Mouse (Mus musculus) heart, adult 11 months (tissue): ENCODE measurements around the gene Rer1.

ENCODE experiments used
- DNase-seq: peaks from one replicate; pipeline ENCODE4 v3.0.0; 2022

Rer1 gene

DNA sequence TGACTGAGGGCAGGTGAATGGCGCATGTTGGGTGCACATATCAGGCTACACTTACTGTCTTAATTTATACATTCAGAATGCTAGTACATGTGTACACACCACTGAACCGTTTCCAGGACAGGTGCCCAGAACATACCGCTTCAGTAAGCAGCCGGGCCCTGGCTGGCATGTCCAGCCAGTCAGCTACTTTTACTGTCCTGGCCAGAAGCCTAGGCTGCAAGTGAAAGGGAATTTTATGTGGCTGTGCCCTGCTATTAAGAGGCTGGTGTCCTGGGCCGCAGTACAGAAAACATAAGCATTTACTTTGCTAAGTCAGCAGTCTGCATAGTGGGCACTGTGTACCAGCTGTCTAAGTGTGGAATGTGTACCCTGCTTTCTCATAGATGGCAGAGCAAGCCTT lies 15.3 kb downstream of the Rer1 start:
- DNase-seq, result no peak

DNA sequence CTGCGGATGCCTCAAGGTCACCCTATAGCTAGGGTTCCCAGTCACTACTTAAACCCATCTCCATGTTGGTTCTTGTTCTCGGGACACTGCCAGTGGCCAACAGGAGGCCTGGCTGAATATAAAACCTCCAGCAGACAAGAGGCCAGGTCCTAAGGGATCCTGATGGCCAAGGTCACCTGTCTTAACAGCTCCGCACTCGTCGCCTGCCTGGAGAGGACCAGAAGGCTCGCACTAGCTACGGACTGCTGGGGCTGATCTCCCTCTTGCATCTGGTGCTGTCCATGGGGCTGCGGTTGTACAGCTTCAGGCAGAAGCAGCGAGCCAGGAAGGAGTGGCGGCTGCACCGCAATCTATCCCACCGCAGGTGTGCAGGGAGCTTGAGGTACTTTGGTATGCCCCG lies 16.0 kb downstream of the Rer1 start:
- peak; percentile 94 for DNase-seq

DNA sequence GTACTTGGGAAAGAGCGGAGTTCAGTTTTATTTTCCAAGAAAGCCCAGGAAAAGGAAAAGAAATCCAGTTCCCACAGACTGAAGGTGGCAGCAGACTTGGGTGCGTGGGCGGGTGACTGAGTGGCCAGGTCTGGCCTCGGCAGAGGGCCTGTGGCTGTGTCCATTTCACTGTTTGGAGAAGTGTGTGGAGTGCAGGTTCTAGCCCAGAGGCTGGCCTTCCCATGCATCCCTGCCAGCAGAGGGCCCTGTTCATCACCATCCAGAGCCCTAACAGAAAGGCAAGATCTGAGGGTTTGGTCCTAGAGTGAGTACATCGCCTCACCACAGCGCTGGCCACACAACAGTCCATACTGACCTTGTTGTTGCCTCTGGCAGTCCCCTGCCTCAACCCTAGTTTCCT lies 17.0 kb downstream of the Rer1 start:
- DNase-seq, result no peak

- no peak for DNase-seq
These were observed 17.7 kb downstream of the Rer1 start for GRCm38 (mm10) chr4:155068357-155068972.

DNA sequence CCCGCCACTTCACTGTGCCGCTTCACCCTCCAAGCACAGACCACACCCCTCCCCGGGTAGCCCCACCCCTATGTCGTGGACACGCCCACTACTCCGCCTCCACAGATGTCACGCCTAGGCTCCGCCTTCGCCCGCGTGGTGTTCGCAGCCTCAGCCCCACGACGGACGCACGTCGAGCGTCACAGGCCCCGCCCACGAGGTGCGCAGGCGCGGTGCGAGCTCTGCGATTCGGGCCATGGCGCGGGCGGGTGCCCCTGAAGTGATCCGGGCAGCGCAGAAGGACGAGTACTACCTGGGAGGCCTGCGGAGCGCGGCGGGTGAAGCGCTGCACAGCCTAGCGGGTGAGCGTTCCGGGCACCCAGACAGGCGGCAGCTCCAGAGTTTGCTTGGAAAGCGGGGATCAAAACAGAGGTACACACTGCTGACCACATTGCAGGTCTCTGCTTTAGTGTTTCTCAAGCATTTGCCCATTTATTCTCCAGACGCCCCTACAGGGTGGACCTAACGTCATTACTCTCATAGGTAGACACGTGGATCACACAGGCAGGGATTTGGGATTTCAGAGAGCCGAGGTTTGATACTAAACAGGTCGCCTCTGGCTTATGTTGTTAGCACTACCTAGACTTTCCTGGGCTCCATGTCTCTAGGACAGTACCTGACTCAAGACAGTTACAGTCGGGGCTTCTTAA lies 19.2 kb downstream of the Rer1 start, which contains the start of gene Pex10:
Pex10 (plus strand) TSS at position 183 of the 689 bp plus-strand sequence.
- DNase-seq, result peak; percentile 100

- peak; percentile 98 for DNase-seq
These were observed 20.0 kb downstream of the Rer1 start for GRCm38 (mm10) chr4:155065970-155066833.

GRCm38 (mm10) chr4:155064474-155064873 lies 21.7 kb downstream of the Rer1 start:
- no peak for DNase-seq

- DNase-seq, result no peak
These were observed 22.3 kb downstream of the Rer1 start for GRCm38 (mm10) chr4:155063895-155064294.

- no peak for DNase-seq
These were observed 27.9 kb downstream of the Rer1 start for GRCm38 (mm10) chr4:155058325-155058724.

DNA sequence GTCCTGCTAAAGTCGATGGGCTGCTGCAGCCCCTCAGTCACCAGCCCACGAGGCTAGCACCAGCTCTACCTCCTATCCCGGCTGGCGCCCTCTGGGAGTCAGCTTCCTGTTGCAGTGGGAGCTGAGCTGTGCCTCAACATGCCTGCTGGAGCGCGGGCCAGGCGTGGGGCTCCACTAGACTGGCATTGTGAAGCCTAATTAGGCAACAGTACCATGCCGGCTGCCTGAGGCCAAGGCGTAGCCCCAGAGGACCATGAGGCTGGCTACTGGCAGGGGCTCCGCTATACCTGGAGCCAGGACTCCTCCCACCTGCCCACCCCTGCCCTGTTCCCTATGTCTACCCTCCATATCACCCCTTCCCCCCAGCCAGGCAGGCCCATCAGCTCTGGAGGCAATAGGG lies 29.5 kb downstream of the Rer1 start, which contains the start of gene Plch2:
Plch2 (minus strand) TSS at position 61 of the 400 bp plus-strand sequence.
- DNase-seq, result no peak

DNA sequence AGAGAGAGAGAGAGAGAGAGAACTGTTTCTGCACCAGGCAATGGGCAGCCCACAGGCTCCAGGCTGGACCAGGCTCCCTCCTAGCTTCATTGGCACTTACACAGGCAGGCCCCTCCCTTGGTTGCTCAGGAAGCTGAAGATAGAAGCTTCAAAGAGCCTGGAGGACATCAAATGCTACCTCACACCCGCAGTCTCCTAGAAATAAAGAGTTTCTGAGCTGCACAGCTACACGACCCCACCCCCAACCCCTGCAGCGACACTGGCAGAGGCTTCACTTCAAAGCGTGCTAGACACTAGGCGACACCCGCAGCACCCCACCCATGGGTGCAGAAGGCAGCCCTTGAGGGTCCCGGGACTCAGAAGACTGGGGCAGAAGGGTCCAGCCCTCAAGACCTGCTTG lies 36.1 kb downstream of the Rer1 start:
- no peak for DNase-seq

- no peak for DNase-seq
These were observed 39.5 kb downstream of the Rer1 start for GRCm38 (mm10) chr4:155046636-155047035.

GRCm38 (mm10) chr4:155043289-155043625 lies 42.9 kb downstream of the Rer1 start:
- DNase-seq, result no peak

- DNase-seq, result peak; percentile 84
These were observed 43.4 kb downstream of the Rer1 start for GRCm38 (mm10) chr4:155042606-155043288.

DNA sequence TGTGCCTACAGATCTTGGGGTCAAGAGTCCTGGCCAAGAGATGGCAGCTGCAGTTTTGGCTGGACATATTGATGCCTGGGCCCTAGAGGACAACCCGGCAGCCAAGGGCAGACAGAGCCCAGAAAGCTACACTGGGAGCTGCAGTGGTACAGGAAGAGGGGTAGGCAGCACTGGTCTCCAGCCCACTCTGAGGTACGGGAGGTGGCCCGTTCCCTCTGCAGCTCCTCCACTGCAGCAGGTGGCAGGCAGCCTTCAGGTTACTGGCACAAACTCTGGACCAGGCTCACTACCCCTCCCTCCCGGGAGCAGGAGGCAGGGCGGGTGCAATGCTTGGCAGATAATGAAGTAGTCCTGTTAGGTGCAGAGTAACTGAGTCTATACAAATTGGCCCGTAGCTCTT lies 45.5 kb downstream of the Rer1 start:
- peak; percentile 87 for DNase-seq

- peak; percentile 84 for DNase-seq
These were observed 46.0 kb downstream of the Rer1 start for GRCm38 (mm10) chr4:155040197-155040596.

DNA sequence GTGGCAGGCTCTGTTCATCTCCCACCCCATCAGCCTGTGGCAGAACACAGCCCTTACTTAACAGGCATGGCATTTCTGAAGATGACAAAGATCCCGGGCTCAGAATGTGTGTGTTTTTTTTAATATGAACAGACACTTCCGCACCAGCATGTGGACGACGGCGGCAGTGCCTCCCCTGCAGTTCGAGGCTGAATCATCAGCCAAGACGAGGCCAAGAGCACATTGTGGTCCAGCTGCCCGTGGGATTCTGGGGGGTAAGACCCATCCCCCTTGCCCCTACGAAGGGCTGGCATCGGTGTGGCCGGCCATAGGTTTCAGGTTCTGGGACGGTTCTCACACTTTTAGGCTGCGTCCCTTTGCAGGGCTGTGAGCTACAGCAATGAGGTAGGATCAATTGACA lies 51.4 kb downstream of the Rer1 start:
- peak; percentile 85 for DNase-seq

GRCm38 (mm10) chr4:155034202-155034601 lies 52.0 kb downstream of the Rer1 start:
- DNase-seq, result no peak

GRCm38 (mm10) chr4:155033115-155033514 lies 53.1 kb downstream of the Rer1 start:
- no peak for DNase-seq

DNA sequence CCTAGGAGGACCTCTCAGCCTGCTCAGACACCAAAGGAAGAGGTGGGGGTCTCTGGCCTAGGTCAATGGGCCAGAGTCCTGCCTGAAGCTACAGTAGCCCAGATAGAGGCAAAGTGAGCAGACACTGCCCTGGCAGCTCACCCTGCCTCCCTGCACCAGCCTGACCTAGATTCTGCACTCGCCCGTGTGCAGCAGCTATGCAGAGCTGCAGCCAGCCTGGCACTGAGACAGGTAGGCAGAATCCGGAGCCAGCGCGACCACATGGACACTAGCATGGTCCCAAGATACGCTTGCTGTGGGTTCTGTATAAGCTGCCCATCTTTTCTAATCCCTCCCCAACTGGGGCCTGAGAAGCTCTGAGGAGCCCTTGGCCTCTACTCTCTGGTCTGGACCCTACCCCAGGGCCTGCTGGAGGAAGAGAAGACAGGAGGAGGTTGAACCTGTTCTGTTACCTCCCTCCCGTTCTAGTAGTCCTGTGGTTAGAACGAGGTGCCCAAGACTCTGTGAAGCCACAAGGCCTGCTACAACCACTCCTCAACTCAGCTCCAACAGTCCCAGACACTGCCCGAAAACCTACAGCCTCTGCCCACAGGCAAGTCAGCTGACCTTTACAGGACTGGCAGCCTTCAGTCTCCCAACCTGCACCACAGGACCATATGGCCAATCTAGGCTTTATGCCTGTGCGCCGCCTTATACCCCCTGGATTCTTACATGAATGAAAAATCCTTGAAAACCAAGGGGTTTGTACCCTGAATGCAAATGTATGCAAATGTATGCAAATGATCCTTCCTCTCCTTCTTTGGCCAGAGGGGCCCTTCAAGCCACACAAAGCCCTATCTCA lies 61.8 kb downstream of the Rer1 start:
- no peak for DNase-seq
